Mouse (Mus musculus) c-Kit-positive CD71-negative TER-119-negative erythroid progenitor cells, embryonic 14.5 days (primary cell): ENCODE measurements around the gene Sspo.
"Not testable (repeated sequence)": the region's sequence is repeated elsewhere in the genome, so short reads cannot be mapped to it uniquely, and the experiment has no call there.

Experiments used
- DNase-seq: peaks from one replicate; pipeline ENCODE4 v3.0.0-alpha.2; 2013; ENCODE audit warnings: low read depth

The Sspo gene

DNA sequence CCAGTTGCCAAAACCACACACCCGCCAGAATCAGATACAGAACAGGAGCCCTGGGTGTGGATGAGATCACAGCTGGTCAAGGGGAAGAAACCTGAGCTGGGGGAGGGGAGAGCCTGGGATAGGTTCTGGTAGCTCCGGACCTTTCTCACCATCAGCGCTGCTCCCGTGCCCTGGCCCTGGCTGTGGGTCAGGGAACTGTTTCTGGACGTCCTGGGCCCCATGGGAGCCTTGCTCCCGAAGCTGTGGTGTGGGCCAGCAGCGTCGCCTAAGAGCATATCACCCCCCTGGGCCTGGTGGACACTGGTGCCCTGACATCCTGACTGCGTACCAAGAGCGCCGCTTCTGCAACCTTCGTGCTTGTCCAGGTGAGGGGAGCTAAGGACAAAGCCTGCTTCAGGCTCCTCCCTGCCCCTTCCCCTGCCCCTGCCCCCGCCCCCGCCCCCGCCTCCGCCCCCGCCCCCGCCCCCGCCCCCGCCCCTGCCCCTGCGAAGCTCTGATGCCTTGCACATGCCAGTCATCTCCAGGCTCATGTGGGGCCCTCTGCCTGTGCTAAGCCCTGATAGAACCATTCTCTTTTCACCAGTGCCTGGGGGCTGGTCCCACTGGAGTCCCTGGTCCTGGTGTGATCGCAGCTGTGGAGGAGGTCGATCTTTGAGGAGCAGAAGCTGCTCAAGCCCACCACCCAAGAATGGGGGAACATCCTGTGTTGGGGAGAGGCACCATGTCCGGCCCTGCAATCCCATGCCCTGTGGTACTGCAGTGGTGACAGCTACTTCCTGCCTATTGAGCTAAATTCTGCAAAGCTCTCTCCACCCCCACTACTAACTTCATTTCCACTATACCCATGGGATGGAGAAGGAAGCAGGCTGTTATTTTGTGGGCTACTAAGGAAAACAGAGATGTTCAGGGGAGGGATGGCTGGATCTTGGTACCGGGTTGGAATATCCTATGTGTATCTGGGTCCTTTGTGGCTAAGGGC lies 40.0 kb downstream of the Sspo start:
- peak; percentile 13 for DNase-seq

DNA sequence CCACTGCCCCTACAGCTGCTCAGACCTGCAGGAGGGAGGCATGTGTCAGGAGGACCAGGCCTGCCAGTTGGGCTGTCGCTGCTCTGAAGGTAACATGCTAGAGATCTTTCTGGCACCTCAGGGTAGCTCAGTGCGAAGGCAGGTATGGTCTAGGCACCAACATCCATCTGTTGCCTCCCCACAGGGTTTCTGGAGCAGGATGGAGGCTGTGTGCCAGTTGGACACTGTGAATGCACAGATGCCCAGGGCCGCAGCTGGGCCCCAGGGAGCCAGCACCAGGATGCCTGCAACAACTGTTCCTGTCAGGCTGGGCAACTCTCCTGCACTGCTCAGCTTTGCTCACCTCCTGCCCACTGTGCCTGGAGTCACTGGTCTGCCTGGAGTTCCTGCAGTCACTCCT lies 41.7 kb downstream of the Sspo start:
- no peak for DNase-seq

DNA sequence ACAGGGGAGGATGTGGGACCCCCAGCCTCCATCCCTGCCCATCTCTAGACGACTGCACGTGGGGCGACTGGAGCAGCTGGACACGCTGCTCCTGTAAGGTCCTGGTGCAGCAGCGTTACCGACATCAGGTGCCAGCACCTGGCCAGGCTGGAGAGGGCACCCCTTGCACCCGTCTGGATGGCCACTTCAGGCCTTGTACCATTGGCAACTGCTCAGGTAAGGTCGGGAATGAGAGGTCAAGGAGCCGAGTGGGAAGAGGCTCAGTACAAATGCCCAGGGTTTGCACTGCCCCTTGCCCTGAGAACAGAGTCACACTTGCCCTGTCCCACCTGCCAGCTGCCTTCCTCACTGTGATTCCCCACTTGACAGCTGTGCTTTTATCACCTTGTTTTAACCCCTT lies 43.3 kb downstream of the Sspo start:
- DNase-seq = no peak

DNA sequence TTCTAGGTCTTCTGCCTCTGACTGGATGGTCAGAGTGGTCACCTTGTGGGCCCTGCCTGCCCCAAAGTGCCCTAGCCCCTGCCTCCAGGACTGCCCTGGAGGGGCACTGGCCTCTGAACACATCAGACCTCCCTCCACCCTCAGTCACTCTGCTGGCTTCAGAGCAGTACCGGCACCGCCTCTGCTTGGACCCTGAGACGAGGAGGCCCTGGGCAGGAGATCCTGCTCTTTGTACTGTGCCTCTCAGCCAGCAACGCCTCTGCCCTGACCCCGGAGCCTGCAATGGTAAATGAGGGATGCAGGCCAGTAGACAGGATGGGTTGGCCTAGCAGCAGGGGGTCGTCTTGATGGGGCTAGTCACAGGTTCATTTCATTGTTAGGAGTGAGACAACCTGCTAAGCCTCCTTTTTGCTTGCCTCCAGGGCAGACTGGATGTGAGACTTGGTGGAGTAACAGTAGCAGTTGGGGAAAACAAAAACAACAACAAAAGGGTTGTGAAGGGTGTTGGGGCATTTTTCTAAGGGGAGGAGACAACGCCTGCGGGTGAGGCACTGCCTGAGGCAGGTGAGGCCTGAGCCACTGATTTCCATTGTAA lies 45.2 kb downstream of the Sspo start:
- no peak for DNase-seq

DNA sequence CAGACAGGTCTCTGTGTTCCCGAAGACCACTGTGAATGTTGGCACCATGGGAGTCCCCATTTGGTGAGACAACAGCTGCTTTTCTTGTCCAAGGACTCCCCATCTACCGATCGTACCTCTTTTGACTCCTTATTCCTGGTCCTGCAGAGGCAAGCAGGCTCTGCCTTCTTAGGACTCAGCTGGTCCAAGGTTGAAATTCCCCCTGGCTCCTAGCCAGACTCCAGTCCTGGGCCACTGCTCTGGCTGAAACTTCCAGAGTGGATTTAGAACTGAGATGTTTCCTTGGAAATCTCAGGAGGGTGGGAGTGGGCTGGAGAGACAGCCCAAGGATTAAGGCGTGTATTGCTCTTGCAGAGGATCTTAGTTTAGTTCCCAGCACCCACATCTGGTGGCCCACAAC lies 49.5 kb downstream of the Sspo start:
- DNase-seq = no peak

DNA sequence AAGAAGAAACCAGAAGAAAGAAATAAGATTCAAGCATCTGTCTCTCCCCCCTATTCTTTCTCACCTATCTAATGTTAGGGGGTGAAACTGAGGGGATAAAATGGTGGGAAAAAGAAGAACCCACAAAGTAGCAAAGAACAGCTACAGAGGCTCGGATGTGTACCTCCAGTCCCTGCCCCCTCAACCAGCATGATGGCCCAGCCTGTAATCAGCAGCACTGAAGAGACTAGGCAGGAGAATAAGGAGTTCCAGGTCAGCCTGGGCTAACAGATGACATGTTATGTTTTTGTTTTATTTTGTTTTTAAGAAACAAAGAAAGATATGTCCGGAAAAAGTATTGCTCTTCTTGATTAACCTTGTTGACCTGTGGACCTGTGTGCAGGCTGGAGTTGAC lies 55.8 kb downstream of the Sspo start:
- DNase-seq = no peak

DNA sequence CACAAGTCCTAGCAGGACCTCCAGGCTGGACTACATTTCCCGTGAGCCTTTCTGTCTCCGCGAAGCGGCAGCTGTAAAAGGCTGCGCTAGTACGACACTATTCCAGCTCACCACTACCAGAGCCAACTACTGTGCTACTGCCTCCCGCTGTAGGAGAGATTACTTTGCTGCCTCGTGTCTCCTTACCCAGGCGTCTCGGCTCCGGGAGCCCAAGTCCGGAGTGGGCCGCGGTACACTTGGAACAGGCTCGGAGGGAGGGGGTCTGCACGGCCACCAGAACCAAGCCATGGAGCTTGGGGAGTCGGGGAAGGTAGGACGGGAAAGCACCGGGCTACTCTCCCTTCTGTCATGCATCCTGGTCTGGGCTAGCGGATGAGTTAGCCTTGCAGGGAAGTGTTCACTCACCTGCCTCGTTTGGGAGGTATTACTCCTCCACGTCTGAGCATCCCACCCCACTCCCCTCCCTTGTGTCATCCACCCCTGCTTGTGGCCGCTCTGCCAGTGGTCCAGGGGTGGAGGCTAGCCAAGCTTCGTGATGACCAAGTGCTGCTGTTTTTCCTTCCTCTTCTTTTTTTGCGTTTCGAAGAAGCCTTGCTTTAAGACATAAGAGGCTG lies 56.3 kb downstream of the Sspo start:
- DNase-seq = peak; percentile 31

DNA sequence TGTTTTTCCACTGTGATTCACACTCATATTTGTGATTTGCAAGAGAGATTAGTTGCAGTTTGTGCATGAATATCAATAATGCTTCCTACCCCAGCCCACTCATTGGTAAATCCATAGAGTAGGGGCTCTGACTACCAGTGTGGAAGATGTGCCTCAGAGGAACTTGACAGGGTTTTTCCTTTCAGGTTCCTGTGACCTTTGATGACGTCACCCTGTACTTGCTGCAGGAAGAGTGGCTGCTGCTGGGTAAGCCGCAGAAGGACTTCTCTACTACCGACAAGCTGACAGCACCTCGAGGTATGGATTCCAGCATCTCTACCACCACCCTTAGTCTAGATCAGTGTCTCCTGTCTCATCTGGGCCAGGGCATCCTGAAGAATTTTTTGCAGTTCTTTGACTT lies 60.1 kb downstream of the Sspo start:
- DNase-seq = no peak

DNA sequence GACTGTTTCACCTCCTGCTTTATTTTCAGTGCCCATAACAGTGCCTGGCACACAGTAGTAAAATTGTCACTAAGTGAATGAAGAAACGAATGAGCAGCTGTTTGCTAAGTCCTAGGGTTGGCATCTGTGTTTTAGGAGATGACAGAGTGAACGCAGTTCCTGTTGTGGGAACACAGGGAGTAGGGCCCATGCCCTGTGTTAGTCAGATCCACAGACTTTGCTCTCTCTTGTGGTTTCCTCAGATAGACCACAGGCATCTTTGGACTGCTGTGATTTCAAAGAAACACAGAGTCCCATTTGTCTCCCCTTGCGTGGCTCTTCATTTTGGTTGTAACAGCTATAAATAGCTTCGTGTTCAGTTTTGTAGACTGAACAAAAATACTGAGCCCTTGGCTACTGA lies 62.4 kb downstream of the Sspo start:
- DNase-seq = no peak

DNA sequence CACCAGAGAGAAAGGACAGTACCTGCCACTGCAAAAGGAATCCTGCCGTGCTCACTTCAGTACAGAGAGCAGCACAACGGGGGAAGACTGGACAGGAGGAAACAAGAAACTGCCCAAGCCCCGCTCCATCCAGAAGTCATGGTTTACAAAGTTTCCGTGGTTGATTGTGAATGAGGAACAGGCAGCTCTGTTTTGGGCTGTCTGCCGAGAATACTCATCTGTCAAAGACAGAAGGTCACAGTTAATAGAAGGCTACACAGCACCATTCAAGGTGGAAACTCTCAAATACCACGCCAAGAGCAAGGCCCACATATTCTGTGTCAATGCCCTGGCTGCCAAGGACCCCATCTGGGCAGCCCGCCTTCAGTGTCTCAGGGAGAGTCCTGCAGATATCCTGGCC lies 63.8 kb downstream of the Sspo start:
- DNase-seq = no peak

DNA sequence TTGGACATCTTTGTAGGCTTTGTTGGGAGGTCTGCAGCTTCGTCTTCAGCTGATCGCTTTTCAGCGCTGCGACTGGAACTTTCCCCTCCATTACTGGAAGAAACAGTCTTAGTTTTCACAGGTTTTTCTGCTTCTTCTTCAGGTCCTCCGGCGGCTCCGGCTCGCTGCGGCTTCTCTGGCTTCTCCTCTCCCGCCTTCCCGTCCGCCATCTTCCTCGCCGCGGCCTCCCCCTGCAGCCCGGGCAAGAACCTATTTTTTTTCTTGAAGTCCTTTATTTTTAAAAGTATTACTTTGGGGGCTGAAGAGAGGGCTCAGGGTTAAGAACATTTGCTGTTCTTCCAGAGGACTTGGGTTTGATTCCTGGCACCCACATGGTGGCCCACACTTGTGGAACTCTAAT lies 76.9 kb downstream of the Sspo start:
- not testable (repeated sequence) for DNase-seq

DNA sequence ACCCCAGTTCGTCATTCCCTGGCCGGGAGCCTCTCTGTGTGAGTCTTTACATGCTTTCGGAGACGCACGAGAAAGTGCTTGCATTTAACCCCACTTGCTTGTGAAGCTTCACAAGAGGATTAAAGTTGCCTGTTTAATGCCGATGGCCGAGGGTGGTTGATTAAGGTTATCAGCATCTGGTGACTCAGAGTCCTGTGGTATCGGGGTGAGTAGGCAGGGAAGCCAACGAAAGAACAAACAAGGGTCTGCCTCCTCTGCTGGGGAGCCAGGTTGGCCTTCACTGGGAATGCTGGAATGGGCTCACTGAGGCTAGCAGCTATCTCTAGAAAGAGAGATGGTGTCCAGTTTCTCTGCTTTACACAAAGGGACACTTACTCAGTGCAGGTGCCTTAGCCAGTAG lies 79.9 kb downstream of the Sspo start:
- DNase-seq = no peak

DNA sequence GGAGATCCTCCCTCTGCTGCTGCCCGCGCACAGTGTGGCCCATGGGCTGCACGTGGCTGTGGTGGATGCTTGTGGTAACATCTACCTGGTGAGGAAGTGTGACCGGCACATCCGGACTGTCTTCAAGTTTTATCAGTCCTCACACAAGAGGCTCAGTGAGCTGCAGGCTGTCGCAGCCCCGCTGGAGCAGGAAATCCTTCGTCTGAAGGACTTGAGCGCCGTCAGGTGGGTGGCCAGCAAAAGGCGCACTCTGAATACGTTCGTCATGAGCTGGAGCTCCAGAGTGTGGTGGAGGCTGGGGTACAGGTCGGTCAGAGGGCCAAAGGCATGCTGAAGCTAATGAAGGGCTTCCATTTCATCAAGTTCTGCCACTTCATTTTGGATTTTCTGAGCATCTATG lies 81.2 kb downstream of the Sspo start:
- DNase-seq = no peak

DNA sequence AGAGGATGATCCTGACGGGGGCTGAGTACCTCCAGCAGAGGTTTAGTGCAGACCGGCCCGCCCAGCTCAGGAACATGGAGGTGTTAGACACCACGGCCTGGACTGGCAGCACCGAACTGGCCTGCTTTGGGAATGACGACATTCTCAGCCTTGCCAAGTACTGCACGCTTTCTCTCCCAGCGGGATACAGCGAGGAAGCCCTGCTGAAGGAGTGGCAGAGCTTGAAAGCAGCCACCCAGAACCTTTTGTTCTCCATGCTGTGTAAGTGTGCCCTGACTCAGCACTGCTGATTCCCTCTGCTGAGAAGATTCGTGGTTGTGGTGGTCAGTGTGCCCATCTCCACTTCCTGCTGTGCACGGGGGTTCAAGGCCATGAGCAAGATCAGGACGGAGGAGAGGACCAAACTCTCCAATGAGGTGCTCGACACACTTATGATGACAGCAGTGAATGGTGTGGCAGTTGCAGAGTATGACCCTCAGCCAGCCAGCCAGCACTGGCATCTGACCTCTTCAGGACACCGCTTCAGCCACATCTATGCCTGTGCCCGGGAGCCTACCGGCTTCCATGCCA lies 81.9 kb downstream of the Sspo start:
- no peak for DNase-seq

DNA sequence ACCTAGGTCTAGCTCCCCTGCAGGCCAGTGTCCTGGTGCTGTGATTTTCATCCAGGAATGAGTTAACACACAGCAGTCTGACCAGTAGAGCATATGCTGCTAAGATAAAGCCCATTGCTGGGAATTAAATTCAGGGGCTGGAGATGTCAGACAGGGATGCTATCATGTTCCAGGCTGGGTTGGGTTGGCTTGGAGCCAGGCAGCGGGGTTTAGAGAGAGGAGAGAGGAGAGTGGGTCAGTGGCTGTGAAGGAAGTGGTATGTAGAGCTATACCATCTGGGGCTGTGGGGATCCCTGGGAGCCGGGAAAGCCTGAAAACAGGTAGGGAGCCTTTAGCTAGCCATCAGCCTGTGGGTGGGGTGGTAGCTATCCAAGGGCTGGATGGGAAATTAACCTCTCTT lies 82.8 kb downstream of the Sspo start:
- DNase-seq = no peak

DNA sequence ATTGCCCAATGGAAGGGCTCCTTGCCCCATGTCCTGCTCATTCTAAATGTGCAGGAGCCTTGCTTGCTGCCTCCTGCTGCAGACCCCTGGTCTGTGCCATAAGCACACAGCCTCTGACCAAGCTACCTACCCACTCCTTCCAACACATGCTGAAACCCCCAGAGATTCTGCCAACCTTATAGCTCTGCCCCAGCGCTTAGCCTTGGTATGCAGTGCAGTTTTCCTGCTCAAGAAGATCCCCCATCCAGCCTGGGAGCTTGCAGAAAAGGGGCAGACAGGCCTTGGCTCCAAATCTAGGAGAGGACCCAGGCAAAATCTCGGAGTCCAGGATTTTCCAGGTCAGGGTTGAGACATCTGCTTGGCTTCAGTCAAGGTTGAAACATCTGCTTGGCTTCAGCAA lies 85.4 kb downstream of the Sspo start:
- no peak for DNase-seq

DNA sequence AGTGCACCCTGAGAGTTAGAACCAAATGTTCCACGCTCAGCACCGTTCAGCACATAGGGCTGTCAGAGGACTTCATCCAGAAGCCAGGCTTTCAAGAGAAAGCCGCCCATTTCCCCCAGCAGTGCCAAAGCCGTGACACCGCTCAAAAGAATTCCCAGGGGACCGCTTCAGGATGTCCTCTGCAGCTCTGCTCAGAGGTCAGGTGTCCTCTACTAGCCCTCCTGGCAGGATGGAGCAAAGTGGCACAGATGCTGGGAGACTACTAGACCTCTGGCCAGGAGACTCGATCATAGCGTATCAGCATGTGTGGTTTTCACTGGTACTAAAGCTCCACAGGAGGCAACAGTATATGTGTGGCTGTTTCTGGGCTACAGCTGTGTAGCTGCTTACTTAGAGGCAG lies 86.9 kb downstream of the Sspo start:
- no peak for DNase-seq

DNA sequence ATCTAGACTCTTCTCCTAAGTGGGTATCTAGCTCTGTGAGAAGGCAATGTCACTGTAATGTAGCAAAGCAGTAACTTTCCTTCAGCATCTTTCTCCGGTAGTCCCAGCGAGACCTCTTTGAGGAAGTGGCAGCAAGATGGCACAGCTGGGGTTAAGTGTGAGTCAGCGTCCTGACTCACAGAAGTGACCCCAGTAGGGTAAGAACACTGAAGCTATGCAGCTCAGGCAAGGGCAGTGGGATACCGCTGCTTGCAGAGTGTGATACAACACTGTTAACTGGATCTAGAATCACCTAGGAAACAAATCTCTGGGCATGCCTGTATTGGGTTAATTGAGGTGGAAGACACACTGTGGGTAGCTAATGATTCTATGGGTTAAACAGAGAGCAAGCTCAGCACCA lies 88.1 kb downstream of the Sspo start:
- DNase-seq = no peak

DNA sequence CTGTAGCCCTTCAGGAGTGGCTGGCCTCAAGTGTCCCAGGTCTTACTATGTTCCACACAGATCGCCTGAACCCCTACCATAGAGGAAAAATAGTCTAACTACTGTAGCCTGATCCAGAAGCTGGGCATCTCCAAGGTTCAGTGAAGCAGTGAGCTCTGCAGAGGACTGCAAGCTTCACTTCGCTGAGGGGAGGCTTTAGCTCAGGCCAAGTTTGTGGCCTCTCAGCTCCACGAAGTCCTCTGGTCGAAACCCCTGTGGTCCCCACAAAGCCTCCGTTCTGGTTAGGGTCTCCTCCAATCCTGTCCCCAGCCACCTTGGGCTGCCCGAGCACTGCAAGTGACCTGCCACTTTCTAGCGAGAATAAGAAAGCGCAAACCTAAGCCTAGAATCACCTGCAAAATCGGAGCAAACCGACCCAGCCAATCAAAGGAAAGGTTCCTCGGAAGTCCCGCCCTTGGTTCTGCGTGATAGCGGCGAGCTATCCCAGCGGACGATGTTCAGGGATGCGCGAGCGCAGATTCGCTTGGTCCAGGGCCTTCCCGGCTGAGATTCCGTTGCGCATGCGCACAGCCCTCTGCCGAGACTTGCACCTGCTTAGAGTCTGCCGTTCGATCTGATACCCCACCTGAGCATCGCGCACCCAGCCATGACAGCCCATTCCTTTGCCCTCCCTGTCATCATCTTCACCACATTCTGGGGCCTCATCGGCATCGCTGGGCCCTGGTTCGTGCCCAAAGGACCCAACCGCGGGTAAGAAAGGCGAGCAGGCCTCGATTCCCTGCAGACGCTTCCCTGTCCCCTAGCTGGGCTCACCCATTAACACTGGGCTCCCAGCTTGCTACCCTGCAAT lies 89.3 kb downstream of the Sspo start, which contains the start of gene Atp6v0e2:
Gene Atp6v0e2, plus strand, starts transcription at position 511 of the 850 bp plus-strand sequence.
- DNase-seq = no peak

DNA sequence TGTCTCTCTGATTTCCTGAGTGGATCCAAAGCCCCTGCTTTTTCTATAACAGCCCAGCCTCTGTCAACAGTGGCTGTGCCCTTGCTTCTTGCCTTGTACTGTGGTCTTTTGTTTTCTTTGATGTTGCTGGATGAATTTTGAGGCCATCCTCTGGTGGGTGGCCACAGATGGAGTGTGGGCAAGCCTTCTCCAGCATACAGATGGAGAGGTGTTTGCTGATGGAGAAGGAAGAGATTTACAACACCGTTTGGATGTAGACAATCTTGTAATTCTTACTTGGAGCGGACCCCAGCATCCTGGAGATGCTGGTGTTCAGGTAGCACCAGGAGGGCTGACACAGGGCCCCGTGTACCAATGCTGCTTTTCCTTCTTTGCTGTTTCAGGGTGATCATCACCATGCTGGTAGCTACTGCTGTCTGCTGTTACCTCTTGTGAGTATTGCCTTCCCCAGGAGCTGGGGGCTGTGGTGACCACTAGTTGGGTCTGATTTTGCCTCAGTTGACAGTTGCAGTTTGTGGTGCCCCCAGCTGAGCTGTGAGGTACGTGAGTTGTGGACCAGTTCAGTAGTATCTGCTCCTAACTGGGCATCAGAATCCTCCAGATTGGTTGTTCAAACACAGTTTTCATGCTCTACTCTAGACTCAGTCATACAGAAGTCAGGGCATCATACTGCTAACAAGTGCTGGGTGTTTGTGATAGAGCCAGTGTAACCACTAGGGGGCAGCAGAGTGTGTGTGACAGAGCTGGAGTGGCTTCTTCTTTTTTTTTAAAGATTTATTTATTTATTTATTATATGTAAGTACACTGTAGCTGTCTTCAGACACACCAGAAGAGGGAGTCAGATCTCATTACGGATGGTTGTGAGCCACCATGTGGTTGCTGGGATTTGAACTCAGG lies 91.1 kb downstream of the Sspo start:
- DNase-seq = no peak

DNA sequence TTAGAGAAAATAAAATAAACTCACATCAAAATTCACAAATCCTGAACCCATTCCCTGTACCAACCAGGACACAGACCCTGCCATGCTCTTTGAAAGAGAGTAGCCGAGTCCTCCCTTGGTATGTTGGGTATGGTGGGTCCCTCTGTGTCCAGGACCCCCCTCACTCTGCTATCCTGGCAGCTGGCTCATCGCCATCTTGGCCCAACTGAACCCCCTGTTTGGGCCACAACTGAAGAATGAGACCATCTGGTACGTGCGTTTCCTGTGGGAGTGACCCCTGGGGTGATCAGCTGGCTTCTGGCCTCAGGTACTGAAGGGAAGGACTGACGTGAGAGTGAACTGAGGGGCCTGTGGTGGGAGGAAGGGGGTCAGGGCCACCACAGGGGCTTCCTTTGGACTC lies 91.8 kb downstream of the Sspo start:
- no peak for DNase-seq
